Mouse (Mus musculus) CH12.LX (cell line): ENCODE data around the gene Ell.

ENCODE experiments used
- CTCF ChIP-seq, 2 experiments: IDR thresholded peaks in 1 of 2; conservative IDR thresholded peaks in 1 of 2; 2 replicates each; pipeline ENCODE4 v1.5.1; 2011 to 2012; ENCODE audit warnings: low read depth in 2 of 2, low read length in 2 of 2, improper control_type of control experiment in 1 of 2, inconsistent platforms in 1 of 2, mild to moderate bottlenecking in 1 of 2, moderate library complexity in 1 of 2
- EP300 ChIP-seq: IDR thresholded peaks from 2 replicates; pipeline ENCODE4 v1.6.1; 2011; ENCODE audit warnings: low read length, improper control_type of control experiment
- GABPA ChIP-seq: IDR thresholded peaks from 2 replicates; pipeline ENCODE4 v1.6.1; 2012; ENCODE audit warnings: low read depth, low read length, improper control_type of control experiment, inconsistent platforms; ENCODE audit not compliant: insufficient replicate concordance
- POLR2A ChIP-seq: IDR thresholded peaks from 2 replicates; pipeline ENCODE4 v1.6.1; 2011; ENCODE audit warnings: low read depth, mild to moderate bottlenecking, improper control_type of control experiment, low read length
- SMC3 ChIP-seq: IDR thresholded peaks from 2 replicates; pipeline ENCODE4 v1.6.1; 2011; ENCODE audit warnings: low read depth, low read length, improper control_type of control experiment
- TCF12 ChIP-seq: IDR thresholded peaks from 2 replicates; pipeline ENCODE4 v1.6.1; 2014; ENCODE audit warnings: low read depth, mild to moderate bottlenecking, inconsistent platforms, low read length, improper control_type of control experiment
- UBTF ChIP-seq: IDR thresholded peaks from 2 replicates; pipeline ENCODE4 v1.6.1; 2012; ENCODE audit warnings: low read depth, mild to moderate bottlenecking, inconsistent platforms, low read length, improper control_type of control experiment, moderate library complexity

GRCm38 (mm10) chr8:70535701-70536100, 3.6 kb upstream of the Ell start:
- TF ChIP-seq GABPA (no peak), TCF12 (no peak), POLR2A (no peak), EP300 (no peak), CTCF (conservative IDR thresholded peaks at IDR 0.05 in 1 of 2, IDR thresholded peaks at IDR 0.05 in 1 of 2; ENCODE audit: low read depth in 2 of 2, low read length in 2 of 2) (no peak), UBTF (no peak), SMC3 (no peak)
